Mouse (Mus musculus) central nervous system, embryonic 18 days (tissue): ENCODE data around the gene Bcl2. TPM values are rescaled to one million over a fixed set of nuclear protein-coding genes. Genes with fewer than 3 reads are reported as not detected.

Experiments used
- polyA plus RNA-seq: library from polyadenylated mRNA; depleted of rRNA; stranded (reverse); fragments of >200 nt; gene quantifications from 2 replicates; pipeline ENCODE4 v1.2.3, GENCODE M21; 2012; rRNA removed

Bcl2 gene
- 4.3 and 4.7 TPM in 2 replicates for polyA plus RNA-seq

DNA sequence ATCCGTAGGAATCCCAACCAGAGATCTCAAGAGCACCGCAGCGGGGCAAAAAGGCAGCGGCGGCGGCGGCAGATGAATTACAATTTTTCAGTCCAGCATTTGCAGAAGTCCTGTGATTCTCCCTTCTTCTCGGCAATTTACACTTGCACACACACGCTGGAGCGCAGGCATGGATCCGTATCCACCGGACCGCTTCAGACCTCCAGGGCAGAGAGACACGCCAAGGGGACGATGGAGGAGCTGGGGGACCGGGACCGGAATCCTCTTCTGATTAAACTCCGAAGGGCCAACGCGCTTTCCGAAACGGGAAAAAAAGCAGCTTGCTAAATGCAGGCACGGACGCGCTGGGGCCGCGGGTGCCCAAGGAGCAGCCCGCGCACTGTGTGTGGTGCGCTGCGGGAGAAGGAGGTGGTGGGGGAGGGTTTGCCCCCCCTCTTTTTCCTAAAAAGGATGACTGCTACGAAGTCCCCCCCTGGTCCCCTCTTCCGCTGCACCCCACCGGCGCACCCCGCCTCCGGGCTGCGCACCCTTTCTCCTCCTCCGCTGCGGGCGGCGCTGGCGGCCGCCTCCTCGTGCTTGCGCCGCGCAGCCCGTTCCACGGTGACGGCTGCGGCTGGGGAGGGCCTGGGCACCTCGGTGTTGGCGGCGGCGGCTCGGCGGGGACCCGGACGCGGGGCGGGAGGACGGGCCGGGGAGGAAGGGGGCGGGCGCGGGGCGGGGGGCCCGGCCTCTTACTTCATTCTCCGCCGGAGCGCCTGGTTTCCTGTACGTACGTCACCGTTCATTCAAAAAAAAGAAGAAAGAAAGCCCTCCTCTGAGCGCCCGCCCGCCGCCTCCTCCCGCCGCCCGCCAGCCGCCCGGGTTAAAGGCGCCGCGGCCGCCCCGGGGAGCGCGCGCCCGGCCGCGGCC, at the start of gene Bcl2:
Gene Bcl2 (minus strand): TSS at position 654 of the 909 bp plus-strand sequence.

DNA sequence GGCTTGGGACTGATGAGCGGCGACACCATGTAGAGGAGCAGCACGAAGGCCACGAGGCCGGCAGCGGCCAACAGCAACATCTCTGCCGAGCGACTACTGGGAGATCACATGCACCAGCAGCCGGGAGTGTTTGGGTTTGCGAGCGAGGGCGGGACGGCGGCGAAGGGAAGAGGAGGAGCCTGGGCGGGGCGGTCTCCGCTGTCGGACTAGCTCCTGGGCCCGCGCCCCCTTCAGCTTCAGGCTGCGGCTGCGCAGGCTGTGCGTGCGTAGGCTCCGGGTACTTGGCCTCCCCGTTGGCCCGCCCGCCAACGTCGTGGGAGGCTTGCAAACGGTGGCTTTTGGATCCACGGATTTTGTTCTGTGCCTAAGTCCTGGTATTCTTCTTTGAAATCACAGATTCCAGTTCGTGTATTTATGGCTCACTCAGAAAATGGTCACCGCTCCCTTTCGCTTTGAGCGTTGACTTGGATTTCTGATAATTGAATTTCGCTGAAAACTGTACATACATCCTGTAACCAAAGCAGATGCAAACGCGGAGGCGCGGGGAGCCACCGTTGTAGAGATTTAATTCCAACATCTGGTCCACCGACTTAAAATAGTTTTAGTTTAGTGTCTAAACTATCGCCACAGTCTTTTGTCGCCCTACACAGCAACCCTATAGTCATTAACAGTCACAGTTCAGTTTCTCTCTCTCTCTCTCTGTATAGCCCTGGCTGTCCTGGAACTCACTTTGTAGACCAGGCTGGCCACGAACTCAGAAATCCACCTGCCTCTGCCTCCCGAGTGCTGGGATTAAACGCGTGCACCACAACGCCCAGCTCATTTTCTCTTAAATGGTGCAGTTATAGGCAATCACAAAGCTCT, 45.7 kb upstream of the Bcl2 start, which contains the start of gene Kdsr:
Gene Kdsr (minus strand): TSS at position 156 of the 864 bp plus-strand sequence.

Other genes starting within 250 kb of the Bcl2 start
- gene Kdsr, start 45.5 kb upstream of the Bcl2 start, polyA plus RNA-seq: 12.0 and 12.2 TPM in 2 replicates
- gene Vps4b, start 82.5 kb upstream of the Bcl2 start, polyA plus RNA-seq: 23.2 and 25.4 TPM in 2 replicates
- gene Serpinb5, start 146.9 kb upstream of the Bcl2 start, polyA plus RNA-seq: 0.07 and 0.14 TPM in 2 replicates
- gene Serpinb12, start 220.2 kb upstream of the Bcl2 start, polyA plus RNA-seq: not detected in 2 replicates